Mouse (Mus musculus): ENCODE measurements at regions not wholly inside any gene's neighbourhood (a gene's known extent, or its start where the extent isn't known, plus 50 kb on each side); places are given as distances from the start of the nearest gene placed in this dataset.

GRCm38 (mm10) chr16:77328628-77329159 lies 273.2 kb downstream of the Gm11146 start:
- no peak for DNase-seq (ENCODE audit: low spot score in 2 of 2)

- no peak for DNase-seq (ENCODE audit: low spot score in 2 of 2)
Measured at GRCm38 (mm10) chr16:77328049-77328448, 273.8 kb downstream of the Gm11146 start.

DNA sequence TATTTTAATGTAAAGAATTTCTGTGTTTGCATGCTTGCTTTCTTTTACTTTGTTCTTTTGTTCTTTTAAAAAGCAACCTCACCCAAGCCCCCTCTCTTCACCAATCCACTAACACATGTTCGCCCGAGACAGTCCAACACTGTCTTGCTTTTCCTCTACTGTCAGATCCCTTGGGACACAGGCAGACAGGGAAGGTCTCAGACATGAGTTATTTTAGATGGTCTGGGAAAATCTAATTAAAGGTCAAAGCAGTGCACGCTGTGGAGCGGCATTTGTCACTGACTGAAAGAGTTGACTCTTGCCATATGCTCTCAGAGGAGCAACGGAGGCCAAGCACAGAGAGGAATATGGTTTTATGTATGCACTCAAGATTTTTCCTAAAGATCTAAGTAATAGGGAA lies 279.6 kb downstream of the Gm11146 start:
- DNase-seq (ENCODE audit: low spot score in 2 of 2) = no peak

DNA sequence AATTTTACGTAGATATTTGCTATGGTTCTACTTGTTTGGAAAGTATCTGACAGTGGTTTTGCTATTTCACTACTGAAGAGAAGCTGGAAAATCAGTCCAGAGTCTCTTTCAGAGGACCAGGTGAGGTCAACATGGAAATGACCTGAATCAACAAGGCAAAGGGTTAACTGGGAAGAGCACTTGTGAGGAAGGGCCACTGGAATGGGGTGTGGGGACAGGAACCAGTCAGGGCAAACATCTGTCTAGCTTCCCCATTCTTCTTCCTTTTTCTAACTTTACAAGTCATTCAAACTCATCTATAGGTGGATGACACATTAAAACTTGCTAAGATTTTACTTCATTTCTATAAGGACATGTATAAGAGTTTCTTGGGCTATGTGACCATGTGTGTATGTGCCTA lies 283.7 kb downstream of the Gm11146 start:
- no peak for DNase-seq (ENCODE audit: low spot score in 2 of 2)

GRCm38 (mm10) chr16:77315354-77315753 lies 286.5 kb downstream of the Gm11146 start:
- peak in 1 of 2 experiments; percentile 64 for DNase-seq (ENCODE audit: low spot score in 2 of 2)

DNA sequence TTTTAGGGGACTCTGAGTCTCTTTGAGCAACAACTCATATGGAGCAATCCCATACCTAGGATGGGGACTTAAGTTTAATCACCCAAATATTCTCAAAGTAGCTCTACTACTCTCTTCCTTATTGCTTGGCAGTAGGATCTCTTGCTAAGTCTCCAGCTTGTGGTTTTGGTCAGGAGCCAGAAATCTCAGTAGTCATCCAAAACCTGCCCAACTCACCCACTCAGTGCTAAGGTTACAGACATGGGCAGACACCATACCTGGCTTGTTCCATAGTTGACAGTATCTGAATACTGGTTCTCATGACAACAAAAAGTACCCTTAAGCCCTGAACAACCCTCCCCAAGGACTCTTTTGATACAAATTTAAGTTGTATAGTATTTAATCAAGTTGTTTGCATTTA lies 288.7 kb downstream of the Gm11146 start:
- DNase-seq (ENCODE audit: low spot score in 2 of 2) = no peak

DNA sequence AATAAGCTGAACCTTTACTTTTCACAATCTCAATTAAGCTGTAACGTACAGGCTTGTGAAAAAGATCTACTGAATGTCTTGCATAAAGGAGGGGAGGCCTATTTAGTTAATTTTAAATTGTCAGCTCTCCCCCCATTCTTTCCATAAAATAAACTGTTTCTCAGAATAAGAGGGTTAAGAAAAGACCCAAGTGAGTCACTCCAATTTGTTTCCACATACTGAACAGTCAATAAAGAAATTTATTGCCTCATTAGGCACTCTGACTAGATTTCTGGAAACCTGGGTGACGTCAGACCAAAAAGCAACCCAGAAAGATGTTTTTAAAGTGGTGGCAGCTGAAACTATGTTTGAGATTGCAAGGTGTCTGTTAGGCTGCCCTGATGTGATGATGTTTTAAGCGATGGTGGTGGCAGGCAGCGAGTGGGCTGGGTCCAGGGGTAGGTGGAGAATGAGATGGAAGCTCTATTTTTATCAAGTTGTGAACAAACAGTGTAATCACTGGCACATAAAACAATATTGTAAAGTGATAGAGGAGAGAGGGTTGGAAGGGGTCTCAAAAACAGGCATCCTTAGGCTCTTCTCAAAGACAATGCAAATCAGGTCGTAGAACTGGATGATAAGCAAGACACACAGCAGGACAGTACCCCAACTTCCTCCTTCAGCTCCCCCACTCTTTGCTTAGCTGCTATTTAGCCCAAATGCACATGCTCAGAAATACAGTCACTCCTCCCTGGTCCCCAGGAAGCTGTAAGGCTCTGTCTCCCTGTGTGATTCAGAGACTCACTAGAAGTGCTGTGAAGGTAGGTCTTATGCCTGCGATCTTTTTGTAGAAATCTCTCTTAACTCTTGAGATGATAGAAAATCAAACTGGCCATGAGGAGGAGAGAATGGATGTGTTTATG lies 288.0 kb downstream of the Usp25 start:
- no peak for DNase-seq (ENCODE audit: low spot score in 2 of 2)

DNA sequence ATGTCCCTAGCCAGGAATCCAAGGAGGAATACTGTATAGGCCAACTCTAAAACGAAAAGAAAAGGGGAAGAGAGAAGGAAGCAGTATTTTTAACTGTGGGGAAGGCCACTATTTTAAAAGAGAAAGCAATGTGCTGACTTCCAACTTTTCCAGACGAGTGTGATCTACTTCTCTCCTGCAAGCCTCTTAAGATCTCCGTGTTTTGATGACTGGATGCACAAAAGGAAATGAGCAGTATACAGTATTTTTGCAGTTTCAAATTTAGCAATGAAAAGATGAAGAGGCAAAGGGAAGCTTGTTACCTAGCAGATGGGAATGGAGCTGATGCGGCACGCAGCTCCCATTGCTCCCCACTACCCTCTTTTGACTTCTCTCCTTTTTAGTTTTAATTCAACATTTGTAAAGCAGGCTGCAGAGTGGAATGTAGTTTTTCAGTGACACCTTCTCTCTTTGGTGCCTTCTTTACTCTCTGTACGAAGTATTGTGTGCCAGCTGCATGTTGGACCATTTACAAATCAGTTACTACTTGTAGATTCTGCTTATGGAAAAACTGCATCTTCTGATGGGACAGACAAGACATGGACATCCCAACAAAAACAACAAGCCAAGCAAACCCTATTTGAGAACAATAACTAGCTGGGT lies 287.2 kb downstream of the Usp25 start:
- DNase-seq (ENCODE audit: low spot score in 2 of 2) = no peak

DNA sequence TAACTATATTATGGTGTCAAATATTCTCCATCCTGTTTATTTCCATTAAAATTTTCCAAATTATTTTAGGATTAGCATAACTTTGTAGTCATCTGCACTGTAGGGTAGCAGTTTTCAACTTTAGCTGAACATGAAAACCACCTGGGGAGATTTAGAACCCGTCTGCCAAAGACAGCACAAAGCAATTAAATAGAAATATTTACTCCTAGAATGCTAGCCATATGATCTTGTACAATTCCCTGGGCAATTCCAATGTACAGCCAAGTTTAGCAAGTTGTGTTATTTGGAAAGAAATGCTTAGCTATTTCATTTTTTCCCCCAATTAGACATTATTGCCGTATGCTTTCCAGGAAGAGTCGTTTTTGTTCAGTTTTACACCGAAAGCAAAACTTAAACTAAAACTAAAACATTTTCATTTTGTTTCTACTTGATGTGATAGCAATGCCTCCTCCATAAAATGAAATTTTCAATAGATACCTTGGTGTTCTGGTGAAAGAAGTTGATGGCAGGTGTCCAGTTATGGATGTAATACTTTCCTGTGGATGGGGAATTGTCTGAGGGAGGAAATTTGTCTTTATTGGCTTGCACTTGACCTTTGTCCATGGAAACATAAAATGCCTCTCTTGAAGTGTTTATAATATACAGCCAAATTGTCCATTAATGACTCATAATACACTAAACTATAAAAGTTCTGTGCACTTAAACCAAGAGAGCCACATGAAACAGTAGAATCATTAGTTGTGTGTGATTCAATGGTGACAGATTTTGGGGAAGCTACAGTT lies 282.3 kb downstream of the Usp25 start:
- no peak for DNase-seq (ENCODE audit: low spot score in 2 of 2)

- peak; percentile 14 to 59 for DNase-seq (ENCODE audit: low spot score in 2 of 2)
Measured at GRCm38 (mm10) chr16:77292317-77292771, 278.8 kb downstream of the Usp25 start.

GRCm38 (mm10) chr16:77291723-77292316 lies 278.3 kb downstream of the Usp25 start:
- DNase-seq (ENCODE audit: low spot score in 2 of 2) = peak in 1 of 2 experiments; percentile 34

DNA sequence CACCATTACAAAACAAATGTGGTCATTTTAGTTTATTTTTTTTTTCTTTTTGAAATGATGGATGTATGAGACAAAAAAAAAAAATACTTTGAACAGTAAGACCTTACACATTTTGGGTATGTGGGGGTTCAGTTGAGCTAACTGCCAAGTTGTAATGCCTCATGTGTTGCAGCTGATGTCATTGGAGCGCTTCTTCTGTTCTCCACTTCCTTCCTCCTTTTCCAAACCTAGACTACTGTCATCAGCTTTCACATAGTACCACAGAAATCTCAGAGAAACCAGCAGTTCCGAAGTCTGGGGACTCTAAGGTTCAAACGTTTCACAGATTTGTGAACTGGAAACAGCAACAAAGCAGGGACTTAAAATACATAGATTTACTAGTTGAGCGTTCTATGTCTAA lies 270.7 kb downstream of the Usp25 start:
- no peak for DNase-seq (ENCODE audit: low spot score in 2 of 2)

GRCm38 (mm10) chr16:77279916-77280315 lies 266.4 kb downstream of the Usp25 start:
- no peak for DNase-seq (ENCODE audit: low spot score in 2 of 2)

DNA sequence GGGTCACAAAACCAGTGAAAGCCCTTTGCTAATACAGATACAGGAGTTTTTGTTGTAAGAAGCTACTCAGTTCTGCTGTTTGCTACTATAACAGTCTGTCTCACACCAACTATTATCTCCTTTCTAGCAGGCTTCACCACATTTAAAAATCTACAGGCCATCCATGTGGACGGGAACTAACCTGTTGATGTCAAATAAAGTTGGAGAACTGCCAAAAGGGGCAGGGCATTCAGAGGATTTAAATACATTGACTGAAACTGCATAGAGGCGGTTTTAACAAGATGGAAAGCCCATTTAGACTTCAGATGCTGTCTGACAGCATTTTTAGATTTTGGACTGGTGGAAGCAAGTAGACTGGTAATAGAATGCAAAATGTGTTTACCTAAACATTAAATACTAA lies 266.0 kb downstream of the Usp25 start:
- DNase-seq (ENCODE audit: low spot score in 2 of 2) = no peak

GRCm38 (mm10) chr16:77273306-77273705 lies 259.8 kb downstream of the Usp25 start:
- no peak for DNase-seq (ENCODE audit: low spot score in 2 of 2)

GRCm38 (mm10) chr16:77268926-77269325 lies 255.4 kb downstream of the Usp25 start:
- DNase-seq (ENCODE audit: low spot score in 2 of 2) = no peak

DNA sequence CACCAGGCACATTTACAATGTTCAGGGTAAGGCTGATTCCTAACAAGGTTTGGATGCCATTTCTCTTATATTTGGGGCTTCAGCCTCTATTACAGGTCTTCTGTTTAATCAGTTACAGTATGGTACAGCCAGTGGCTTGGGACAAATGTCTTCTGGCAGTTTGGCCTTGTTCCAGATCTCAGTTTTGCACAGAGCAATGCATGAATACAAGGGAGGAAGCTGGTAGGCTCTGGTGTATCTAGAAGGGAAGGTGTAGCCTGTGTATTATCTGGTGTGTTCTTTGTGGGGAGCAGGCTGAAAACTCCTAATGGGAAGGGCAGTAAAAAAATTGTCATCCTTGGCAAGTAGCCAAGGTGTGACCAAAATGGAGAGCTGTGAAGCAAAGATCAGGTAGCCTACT lies 254.2 kb downstream of the Usp25 start:
- no peak for DNase-seq (ENCODE audit: low spot score in 2 of 2)

DNA sequence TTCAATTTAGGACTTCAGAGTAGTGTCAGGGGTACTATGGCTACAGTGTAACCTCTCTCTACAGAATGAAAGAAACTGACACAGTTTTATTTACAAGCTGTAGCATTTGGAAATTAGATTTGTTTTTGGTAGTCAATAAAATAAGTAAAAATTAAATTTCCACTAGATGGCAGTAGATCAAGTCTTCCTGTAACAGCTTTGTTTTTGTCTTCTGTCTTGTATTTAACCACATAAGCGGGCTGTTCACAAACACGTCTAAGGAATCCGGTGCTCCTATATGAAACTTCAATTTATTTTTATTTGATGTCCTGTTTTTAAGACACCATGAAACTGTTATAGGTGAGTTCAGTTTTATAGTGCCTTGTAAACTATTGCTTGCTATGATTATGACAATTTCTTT lies 238.8 kb downstream of the Usp25 start:
- no peak for DNase-seq (ENCODE audit: low spot score in 2 of 2)

DNA sequence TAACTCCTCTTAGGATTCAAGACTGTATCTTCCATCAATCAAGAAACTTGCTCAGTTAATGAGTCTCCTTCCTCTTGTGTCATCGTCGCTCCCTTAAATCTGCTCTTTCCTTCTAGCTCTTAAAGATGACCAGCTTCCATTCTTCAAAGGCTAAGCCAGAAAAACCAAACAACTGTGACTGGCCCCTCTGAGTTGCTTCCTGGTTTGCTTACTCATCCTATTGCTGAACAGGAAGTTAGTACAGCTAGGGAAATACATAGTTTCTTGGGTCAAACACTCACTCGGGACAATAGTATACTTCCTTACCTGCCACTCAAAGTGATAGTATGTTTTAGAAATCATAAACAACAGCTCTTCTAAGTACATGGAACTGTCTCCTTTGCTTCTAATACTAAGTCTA lies 237.9 kb downstream of the Usp25 start:
- no peak for DNase-seq (ENCODE audit: low spot score in 2 of 2)

DNA sequence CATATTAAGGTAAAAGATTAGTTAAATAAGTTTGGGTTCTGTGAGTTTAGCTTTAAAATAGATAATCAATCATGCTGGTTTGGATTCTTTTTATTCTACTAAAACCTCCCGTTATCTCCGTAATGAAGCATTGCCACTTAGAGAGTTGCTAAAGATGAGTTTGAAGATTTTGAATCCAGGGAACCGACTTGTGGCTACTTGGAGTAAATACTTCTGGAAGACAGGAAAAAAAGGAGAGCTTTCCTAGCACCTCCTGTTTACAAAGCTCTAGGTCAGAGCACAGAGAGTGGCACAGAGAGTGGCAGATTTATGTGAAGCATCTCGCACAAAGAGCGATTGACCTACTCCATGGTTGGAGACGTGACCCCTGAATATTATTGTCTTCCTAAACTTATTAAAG lies 227.4 kb downstream of the Usp25 start:
- peak in 1 of 2 experiments; percentile 18 for DNase-seq (ENCODE audit: low spot score in 2 of 2)

DNA sequence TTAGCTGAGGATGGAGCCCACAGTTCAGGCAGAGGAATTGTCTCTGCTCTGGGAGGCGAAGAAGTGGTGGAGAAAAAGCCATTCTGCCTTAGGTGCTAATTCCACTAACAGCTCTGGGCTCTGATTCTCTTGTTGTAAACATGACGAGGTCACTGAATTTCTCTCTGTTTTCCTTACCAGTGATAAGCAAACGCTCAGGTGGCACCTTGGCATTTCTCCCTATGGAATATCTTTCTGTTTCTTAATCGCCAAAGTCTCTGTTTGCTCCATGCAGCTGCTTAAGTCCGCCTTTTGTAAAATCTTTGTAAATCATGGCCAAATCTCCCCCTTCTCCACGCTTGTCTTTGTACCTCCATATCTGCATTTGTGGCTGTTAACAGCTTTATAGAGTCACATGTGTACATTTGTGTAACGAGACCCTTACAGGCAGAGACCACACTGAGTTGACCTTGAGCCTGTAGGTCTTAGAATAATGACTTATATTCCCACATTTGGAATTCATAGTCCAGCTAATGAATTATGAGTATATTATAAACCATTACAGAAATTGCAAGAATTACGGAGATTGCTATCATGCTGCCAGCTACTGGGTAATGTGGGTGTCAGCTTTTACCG lies 225.8 kb downstream of the Usp25 start:
- DNase-seq (ENCODE audit: low spot score in 2 of 2) = peak in 1 of 2 experiments; percentile 53

Measured in layer of hippocampus, adult 18-20 months (tissue).